Mouse (Mus musculus) lung, adult 2 months (tissue): ENCODE results near the gene Cnksr3.

ENCODE experiments used
- CTCF ChIP-seq: fragments of 200-500 bp; IDR thresholded peaks from 2 replicates; pipeline ENCODE4 v1.5.1; 2011; ENCODE audit warnings: mild to moderate bottlenecking, low read length, control low read depth; ENCODE audit not compliant: insufficient read depth
- POLR2A ChIP-seq: fragments of 200-500 bp; IDR thresholded peaks from 2 replicates; pipeline ENCODE4 v1.6.1; 2011; ENCODE audit warnings: low read depth, mild to moderate bottlenecking, control low read depth, low read length, borderline replicate concordance; ENCODE audit errors: extremely low read depth

- TF ChIP-seq POLR2A (no peak), CTCF (no peak)
Measured at GRCm38 (mm10) chr10:7070924-7071323, 141.1 kb downstream of the Cnksr3 start.
